Mouse (Mus musculus): Measurements from ENCODE around the gene Krtap9-5.

- TF ChIP-seq CTCF (IDR thresholded peaks at IDR 0.05; ENCODE audit: low read depth), result no peak
- TF ChIP-seq EP300 (IDR thresholded peaks at IDR 0.05; ENCODE audit: low read depth), result no peak
These were observed 15.9 kb downstream of the Krtap9-5 start for GRCm38 (mm10) chr11:99964213-99964612.

Data from liver, embryonic 14.5 days (tissue).